Mouse (Mus musculus) limb, embryonic 14.5 days (tissue): ENCODE measurements around the gene Nup205. TPM values are rescaled to one million over a fixed set of nuclear protein-coding genes. Genes with fewer than 3 reads are reported as not detected.

ENCODE experiments used
- ATAC-seq: fragments of 200-750 bp; cut with Nextera tagmentation; 2 replicates; pipeline ENCODE4 v1.8.0; 2017; ENCODE audit warnings: low read depth, moderate number of reproducible peaks, moderate TSS enrichment; ENCODE audit not compliant: low FRiP score
- DNase-seq: peaks from one replicate; pipeline ENCODE4 v3.0.0-alpha.2; 2015; ENCODE audit warnings: low spot score
- H3K27ac ChIP-seq: fragments of 300-500 bp; sonication (generic); replicated peaks from 2 replicates; pipeline ENCODE4 v1.5.1; 2014; ENCODE audit warnings: low read depth, mild to moderate bottlenecking, low read length, moderate library complexity, mixed read lengths
- H3K27me3 ChIP-seq: fragments of 300-500 bp; sonication (generic); 2 replicates; pipeline ENCODE4 v1.6.1; 2014; ENCODE audit warnings: low read length, mixed read lengths; ENCODE audit not compliant: control insufficient read depth, insufficient read depth
- H3K36me3 ChIP-seq: fragments of 300-500 bp; sonication (generic); 2 replicates; pipeline ENCODE4 v1.6.1; 2014; ENCODE audit warnings: mild to moderate bottlenecking, low read length, moderate library complexity, mixed read lengths; ENCODE audit not compliant: control insufficient read depth, insufficient read depth
- H3K4me1 ChIP-seq: fragments of 300-500 bp; sonication (generic); 2 replicates; pipeline ENCODE4 v1.6.1; 2014; ENCODE audit warnings: antibody characterized with exemption, low read length, mixed read lengths; ENCODE audit not compliant: control insufficient read depth, insufficient read depth
- H3K4me2 ChIP-seq: fragments of 300-500 bp; sonication (generic); replicated peaks from 2 replicates; pipeline ENCODE4 v1.6.1; 2014; ENCODE audit warnings: low read depth, mild to moderate bottlenecking, low read length, moderate library complexity; ENCODE audit not compliant: severe bottlenecking
- H3K4me3 ChIP-seq: fragments of 300-500 bp; sonication (generic); replicated peaks from 2 replicates; pipeline ENCODE4 v1.5.1; 2014; ENCODE audit warnings: low read length
- H3K9ac ChIP-seq: fragments of 300-500 bp; sonication (generic); 2 replicates; pipeline ENCODE4 v1.6.1; 2014; ENCODE audit warnings: mild to moderate bottlenecking, low read depth, low read length, moderate library complexity; ENCODE audit not compliant: severe bottlenecking
- H3K9me3 ChIP-seq: fragments of 300-500 bp; sonication (generic); 2 replicates; pipeline ENCODE4 v1.6.1; 2016; ENCODE audit warnings: low read length; ENCODE audit not compliant: control insufficient read depth
- POLR2A ChIP-seq: fragments of 200-500 bp; IDR thresholded peaks from 2 replicates; pipeline ENCODE4 v1.8.0; 2012; ENCODE audit warnings: inconsistent platforms, mild to moderate bottlenecking, moderate library complexity, borderline replicate concordance; ENCODE audit not compliant: insufficient read depth, insufficient read length; ENCODE audit errors: extremely low read depth
- WGBS: fragments of 180-500 bp; shearing (Covaris S2); extraction: QIAGEN DNeasy Blood & Tissue Kit; methylation state at CpG from one replicate; pipeline ENCODE4 v1.1.7; 2014; 5-methylcytosine and 5-hydroxymethylcytosine counted together
- polyA plus RNA-seq, 2 experiments: library from polyadenylated mRNA; depleted of rRNA in 1 of 2; stranded (reverse) in 1 of 2; unstranded in 1 of 2; fragments of >200 nt; fragmentation: Nextera tagmentation in 1 of 2; extraction: Ambion mirVana in 1 of 2; gene quantifications; 2 replicates each; pipeline versions ENCODE4 v1.2.1 to v1.2.3; 2012 to 2014

The Nup205 gene
- polyA plus RNA-seq, 2 experiments, result 38.7 to 48.4 TPM

- Histone ChIP-seq H3K27ac (no peak overlapping the region), H3K9me3 (no peaks in the 10 kb centered on the region), H3K9ac (no peak overlapping the region), H3K36me3 (no peaks in the 10 kb centered on the region), H3K4me1 (peaks cover 8% of the 10 kb centered on the region; the same call in 1 of the 2 replicates), H3K4me3 (no peak overlapping the region), H3K4me2 (no peak overlapping the region), H3K27me3 (no peaks in the 10 kb centered on the region)
- DNase-seq (no peak), ATAC-seq (no peak)
- WGBS, result 85% methylated on average over 8 of the region's 8 CpGs
- TF ChIP-seq POLR2A, result no peak
Observed at GRCm38 (mm10) chr6:35289676-35290075, 112.5 kb downstream of the Nup205 start.

- ATAC-seq, result no peak
- no peak for DNase-seq
- Histone ChIP-seq H3K36me3 (no peaks in the 10 kb centered on the region), H3K4me3 (no peak overlapping the region), H3K9ac (no peak overlapping the region), H3K4me1 (peaks cover 5% of the 10 kb centered on the region; the same call in 1 of the 2 replicates), H3K9me3 (no peaks in the 10 kb centered on the region), H3K27me3 (no peaks in the 10 kb centered on the region), H3K4me2 (no peak overlapping the region), H3K27ac (no peak overlapping the region)
- no peak for TF ChIP-seq POLR2A
- 87% methylated on average over 2 of the region's 2 CpGs for WGBS
Observed at GRCm38 (mm10) chr6:35294964-35295363, 117.7 kb downstream of the Nup205 start.

DNA sequence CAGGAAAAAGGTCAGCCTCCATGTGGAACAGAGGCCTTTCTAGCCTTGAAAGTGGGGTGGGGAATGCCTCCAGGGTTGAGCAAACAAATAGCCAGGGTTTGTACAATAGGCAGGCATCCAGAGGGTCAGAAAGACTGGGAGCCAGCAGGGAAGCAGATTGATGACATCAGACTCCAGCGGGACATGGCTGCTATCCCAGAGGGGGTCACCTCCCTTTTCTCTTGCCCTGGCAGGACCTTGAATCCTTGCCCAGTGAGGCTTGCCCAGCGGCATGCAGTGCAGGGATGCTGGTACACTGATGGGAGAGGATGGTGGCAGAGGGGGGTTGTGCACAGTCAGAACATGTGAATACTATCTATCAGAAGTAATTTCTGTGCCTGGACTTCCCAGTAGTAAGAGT is 119.8 kb downstream of the Nup205 start:
- Histone ChIP-seq H3K27me3 (no peaks in the 10 kb centered on the region), H3K27ac (no peak overlapping the region), H3K9me3 (no peaks in the 10 kb centered on the region), H3K36me3 (no peaks in the 10 kb centered on the region), H3K4me2 (no peak overlapping the region), H3K4me1 (peaks cover 5% of the 10 kb centered on the region; the same call in 1 of the 2 replicates), H3K9ac (no peak overlapping the region), H3K4me3 (no peak overlapping the region)
- WGBS, result 83% methylated on average over 2 of the region's 2 CpGs
- TF ChIP-seq POLR2A, result no peak
- ATAC-seq (no peak), DNase-seq (no peak)

Other genes starting within 250 kb of the Nup205 start
- 1.9 and 2.1 TPM in 2 replicates for gene Slc23a4, start 189.0 kb upstream of the Nup205 start, polyA plus RNA-seq (2012; rRNA removed)
- gene Slc23a4, start 189.0 kb upstream of the Nup205 start, polyA plus RNA-seq (2014; fragmentation: Nextera tagmentation; extraction: Ambion mirVana), result 0.44 and 0.73 TPM in 2 replicates
- gene Cnot4, start 43.7 kb upstream of the Nup205 start, polyA plus RNA-seq (2012; rRNA removed), result 22.6 and 25.1 TPM in 2 replicates
- gene Cnot4, start 43.7 kb upstream of the Nup205 start, polyA plus RNA-seq (2014; fragmentation: Nextera tagmentation; extraction: Ambion mirVana), result 29.0 and 34.2 TPM in 2 replicates
- gene Slc13a4, start 130.7 kb downstream of the Nup205 start, polyA plus RNA-seq (2012; rRNA removed), result 0.33 and 0.42 TPM in 2 replicates
- 0.22 and 0.30 TPM in 2 replicates for gene Slc13a4, start 130.7 kb downstream of the Nup205 start, polyA plus RNA-seq (2014; fragmentation: Nextera tagmentation; extraction: Ambion mirVana)
- gene Fam180a, start 148.7 kb downstream of the Nup205 start, polyA plus RNA-seq (2012; rRNA removed), result 2.5 and 3.5 TPM in 2 replicates
- gene Fam180a, start 148.7 kb downstream of the Nup205 start, polyA plus RNA-seq (2014; fragmentation: Nextera tagmentation; extraction: Ambion mirVana), result 5.1 and 6.0 TPM in 2 replicates